Mouse (Mus musculus) liver, embryonic 11.5 days (tissue): ENCODE measurements around the gene Lrrc4b. TPM values are rescaled to one million over a fixed set of nuclear protein-coding genes. Genes with fewer than 3 reads are reported as not detected.

ENCODE experiments used
- ATAC-seq: fragments of 200-750 bp; cut with Nextera tagmentation; replicated peaks from 2 replicates; pipeline ENCODE4 v1.8.0; 2017; ENCODE audit warnings: moderate number of reproducible peaks, mild to moderate bottlenecking, moderate TSS enrichment, moderate library complexity; ENCODE audit not compliant: low FRiP score
- DNase-seq: peaks from one replicate; pipeline ENCODE4 v3.0.0-alpha.2; 2017; ENCODE audit warnings: low spot score
- H3K27ac ChIP-seq: fragments of 300-500 bp; sonication (generic); 2 replicates; pipeline ENCODE4 v1.5.1; 2014; ENCODE audit warnings: mild to moderate bottlenecking, low read depth, low read length, control low read depth
- H3K27me3 ChIP-seq: fragments of 300-500 bp; sonication (generic); replicated peaks from 2 replicates; pipeline ENCODE4 v1.6.1; 2014; ENCODE audit warnings: low read length, mixed read lengths; ENCODE audit not compliant: control insufficient read depth, insufficient read depth
- H3K36me3 ChIP-seq: fragments of 300-500 bp; sonication (generic); 2 replicates; pipeline ENCODE4 v1.6.1; 2014; ENCODE audit warnings: mild to moderate bottlenecking, low read length, moderate library complexity, mixed read lengths; ENCODE audit not compliant: control insufficient read depth, insufficient read depth
- H3K4me1 ChIP-seq: fragments of 300-500 bp; sonication (generic); replicated peaks from 2 replicates; pipeline ENCODE4 v1.6.1; 2014; ENCODE audit warnings: low read length, mixed read lengths; ENCODE audit not compliant: control insufficient read depth, insufficient read depth
- H3K4me2 ChIP-seq: fragments of 300-500 bp; sonication (generic); 2 replicates; pipeline ENCODE4 v1.6.1; 2014; ENCODE audit warnings: mild to moderate bottlenecking, control low read depth, moderate library complexity
- H3K4me3 ChIP-seq: fragments of 300-500 bp; sonication (generic); 2 replicates; pipeline ENCODE4 v1.5.1; 2014; ENCODE audit warnings: low read depth, low read length, control low read depth
- H3K9ac ChIP-seq: fragments of 300-500 bp; sonication (generic); 2 replicates; pipeline ENCODE4 v1.6.1; 2014; ENCODE audit warnings: low read depth, low read length, control low read depth
- H3K9me3 ChIP-seq: fragments of 300-500 bp; sonication (generic); 2 replicates; pipeline ENCODE4 v1.6.1; 2016; ENCODE audit warnings: low read length, inconsistent platforms, mixed read lengths; ENCODE audit not compliant: control insufficient read depth
- WGBS: fragments of 180-500 bp; shearing (Covaris S2); extraction: QIAGEN DNeasy Blood & Tissue Kit; methylation state at CpG from one replicate; pipeline ENCODE4 v1.1.7; 2014; 5-methylcytosine and 5-hydroxymethylcytosine counted together
- polyA plus RNA-seq: library from polyadenylated mRNA; unstranded; fragments of >200 nt; fragmentation: Nextera tagmentation; extraction: Ambion mirVana; gene quantifications from 2 replicates; pipeline ENCODE4 v1.2.1, GENCODE M21; 2014

Lrrc4b gene
- polyA plus RNA-seq, 1 experiment from 2014 or later, result 0.52 TPM

- Histone ChIP-seq H3K4me2 (peak overlapping the region; percentile 53), H3K36me3 (no peaks in the 10 kb centered on the region), H3K4me1 (0 out of 2 replicates have a peak, but pooled peaks cover 2% of the 10 kb centered on the region), H3K27ac (no peak overlapping the region), H3K4me3 (peak overlapping the region; percentile 36), H3K9me3 (no peaks in the 10 kb centered on the region), H3K9ac (no peak overlapping the region), H3K27me3 (peaks cover 73% of the 10 kb centered on the region)
- no peak for DNase-seq
- no peak for ATAC-seq
- 8% methylated on average over 31 of the region's 32 CpGs for WGBS
These were observed 993 bp downstream of the Lrrc4b start for GRCm38 (mm10) chr7:44429534-44430488.

DNA sequence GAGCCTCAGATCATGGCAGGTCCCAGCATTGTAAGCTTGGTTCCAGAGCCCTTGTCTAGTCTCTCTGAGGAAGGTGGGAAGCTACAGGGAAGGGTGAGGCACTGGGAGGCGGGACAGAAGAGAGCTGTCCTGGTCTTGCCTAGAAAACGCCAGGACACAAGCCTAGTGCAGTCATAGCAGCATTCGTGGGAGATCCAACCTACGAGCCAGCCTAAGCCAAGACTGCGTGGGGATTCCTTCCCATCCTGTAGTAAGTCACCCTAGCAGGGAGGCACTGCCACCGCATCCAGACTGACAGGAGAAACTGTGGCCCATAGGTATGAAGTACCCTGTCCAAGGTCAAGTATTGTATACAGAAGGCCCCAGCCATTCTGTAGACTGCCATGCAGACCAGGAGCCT is 3.7 kb downstream of the Lrrc4b start:
- Histone ChIP-seq H3K36me3 (no peaks in the 10 kb centered on the region), H3K4me1 (0 out of 2 replicates have a peak, but pooled peaks cover 2% of the 10 kb centered on the region), H3K27me3 (peaks cover 64% of the 10 kb centered on the region), H3K27ac (no peak overlapping the region), H3K4me2 (no peak overlapping the region), H3K4me3 (no peak overlapping the region), H3K9ac (no peak overlapping the region), H3K9me3 (no peaks in the 10 kb centered on the region)
- no peak for DNase-seq
- WGBS, result 72% methylated on average over 6 of the region's 6 CpGs
- ATAC-seq, result no peak

DNA sequence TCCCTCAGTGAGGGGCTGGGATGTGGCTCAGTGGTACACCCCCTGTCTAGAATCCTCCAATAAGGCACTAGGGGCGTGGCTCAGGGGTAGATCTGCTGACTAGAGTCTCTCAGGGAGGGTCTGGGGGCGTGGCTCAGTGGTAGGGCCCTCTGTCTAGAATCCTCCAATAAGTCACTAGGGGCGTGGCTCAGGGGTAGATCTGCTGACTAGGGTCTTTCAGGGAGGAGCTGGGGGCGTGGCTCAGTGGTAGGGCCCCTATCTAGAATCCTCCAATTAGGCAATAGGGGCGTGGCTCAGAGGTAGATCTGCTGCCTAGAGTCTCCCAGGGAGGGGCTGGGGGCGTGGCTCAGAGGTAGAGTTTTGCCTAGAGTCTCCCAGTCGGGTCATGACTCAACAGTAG is 4.6 kb downstream of the Lrrc4b start:
- peak; percentile 72 for DNase-seq

DNA sequence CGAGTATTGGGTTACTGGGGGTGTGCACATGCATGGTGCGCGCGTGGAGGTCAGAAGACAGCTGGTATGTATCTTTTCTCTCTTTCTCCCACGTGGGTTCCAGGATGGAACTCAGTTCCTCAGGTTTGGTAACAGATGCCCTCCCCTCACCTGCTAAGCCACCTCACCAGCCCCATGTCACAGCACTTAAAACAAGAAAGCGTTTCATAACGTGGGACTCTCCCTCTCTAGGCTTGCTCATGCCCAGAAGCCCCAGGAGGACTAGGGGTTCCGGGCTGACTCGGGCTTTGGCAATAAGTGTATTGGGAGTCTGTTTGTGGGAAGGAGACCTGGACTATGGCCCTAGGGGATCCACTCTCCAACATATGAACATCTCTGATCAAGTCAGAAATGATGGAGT is 5.3 kb downstream of the Lrrc4b start:
- Histone ChIP-seq H3K9me3 (no peaks in the 10 kb centered on the region), H3K4me3 (no peak overlapping the region), H3K4me2 (no peak overlapping the region), H3K9ac (no peak overlapping the region), H3K27me3 (peaks cover 56% of the 10 kb centered on the region), H3K36me3 (no peaks in the 10 kb centered on the region), H3K27ac (no peak overlapping the region), H3K4me1 (0 out of 2 replicates have a peak, but pooled peaks cover 2% of the 10 kb centered on the region)
- WGBS, result 71% methylated on average over 9 of the region's 9 CpGs
- no peak for DNase-seq
- no peak for ATAC-seq

More for the DNA sequence above, 4.6 kb downstream of the Lrrc4b start:
- H3K4me3 ChIP-seq, result no peak overlapping the region
- 5% methylated on average over 7 of the region's 7 CpGs for WGBS
- peak; percentile 85 for ATAC-seq
- no peak overlapping the region for H3K27ac ChIP-seq
- H3K36me3 ChIP-seq, result no peaks in the 10 kb centered on the region
- 0 out of 2 replicates have a peak, but pooled peaks cover 2% of the 10 kb centered on the region for H3K4me1 ChIP-seq
- H3K9ac ChIP-seq, result no peak overlapping the region
- H3K4me2 ChIP-seq, result no peak overlapping the region
- H3K27me3 ChIP-seq, result peaks cover 63% of the 10 kb centered on the region
- no peaks in the 10 kb centered on the region for H3K9me3 ChIP-seq

GRCm38 (mm10) chr7:44435796-44436195 is 7.0 kb downstream of the Lrrc4b start:
- 56% methylated on average over 5 of the region's 5 CpGs for WGBS
- no peak for DNase-seq
- H3K4me3 ChIP-seq, result no peak overlapping the region
- no peaks in the 10 kb centered on the region for H3K9me3 ChIP-seq
- no peak overlapping the region for H3K4me2 ChIP-seq
- H3K36me3 ChIP-seq, result no peaks in the 10 kb centered on the region
- H3K27me3 ChIP-seq, result peaks cover 56% of the 10 kb centered on the region
- no peak for ATAC-seq
- H3K9ac ChIP-seq, result no peak overlapping the region
- 0 out of 2 replicates have a peak, but pooled peaks cover 2% of the 10 kb centered on the region for H3K4me1 ChIP-seq
- no peak overlapping the region for H3K27ac ChIP-seq

GRCm38 (mm10) chr7:44436267-44436666 is 7.4 kb downstream of the Lrrc4b start:
- H3K4me1 ChIP-seq, result 0 out of 2 replicates have a peak, but pooled peaks cover 2% of the 10 kb centered on the region
- peaks cover 56% of the 10 kb centered on the region for H3K27me3 ChIP-seq
- no peak overlapping the region for H3K9ac ChIP-seq
- DNase-seq (no peak), ATAC-seq (no peak)
- no peak overlapping the region for H3K4me3 ChIP-seq
- no peaks in the 10 kb centered on the region for H3K36me3 ChIP-seq
- no peaks in the 10 kb centered on the region for H3K9me3 ChIP-seq
- H3K4me2 ChIP-seq, result no peak overlapping the region
- WGBS, result 13% methylated on average over 1 of the region's 1 CpGs
- H3K27ac ChIP-seq, result no peak overlapping the region

DNA sequence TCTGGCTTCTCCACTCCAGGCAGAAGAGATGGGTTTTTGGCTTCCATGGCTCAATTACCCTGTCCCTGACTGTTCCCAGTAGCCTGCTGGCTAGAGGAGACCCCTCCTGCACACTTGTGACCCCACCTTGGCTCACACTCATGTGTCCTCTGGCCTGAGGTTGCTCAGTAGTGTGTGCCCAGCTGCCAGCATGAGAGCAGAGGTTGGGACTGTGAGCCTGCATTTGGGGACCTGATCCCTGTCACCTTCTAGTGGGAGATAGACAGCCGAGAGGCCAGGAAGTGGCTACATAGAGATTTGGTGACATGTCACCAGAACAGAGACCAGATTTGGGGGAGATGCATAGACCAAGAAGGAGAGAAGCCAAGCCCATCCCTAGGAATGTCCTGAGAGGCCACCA is 8.4 kb downstream of the Lrrc4b start:
- Histone ChIP-seq H3K4me2 (no peak overlapping the region), H3K27ac (no peak overlapping the region), H3K4me3 (no peak overlapping the region), H3K4me1 (0 out of 2 replicates have a peak, but pooled peaks cover 2% of the 10 kb centered on the region), H3K9me3 (no peaks in the 10 kb centered on the region), H3K27me3 (peaks cover 56% of the 10 kb centered on the region), H3K36me3 (no peaks in the 10 kb centered on the region), H3K9ac (no peak overlapping the region)
- ATAC-seq, result no peak
- DNase-seq, result no peak
- WGBS, result 52% methylated on average over 1 of the region's 1 CpGs

- Histone ChIP-seq H3K27me3 (peaks cover 58% of the 10 kb centered on the region), H3K4me2 (no peak overlapping the region), H3K4me1 (0 out of 2 replicates have a peak, but pooled peaks cover 2% of the 10 kb centered on the region), H3K27ac (no peak overlapping the region), H3K36me3 (no peaks in the 10 kb centered on the region), H3K9ac (no peak overlapping the region), H3K9me3 (no peaks in the 10 kb centered on the region), H3K4me3 (no peak overlapping the region)
- ATAC-seq, result no peak
- DNase-seq, result no peak
- 68% methylated on average over 8 of the region's 8 CpGs for WGBS
These were observed 9.1 kb downstream of the Lrrc4b start for GRCm38 (mm10) chr7:44437933-44438332.
